Mouse (Mus musculus) kidney, adult 11 months (tissue): ENCODE data around the gene Cd46.

ENCODE experiments used
- DNase-seq: peaks from one replicate; pipeline ENCODE4 v3.0.0; 2022

Cd46 gene

GRCm38 (mm10) chr1:195018089-195018999 is 73.7 kb downstream of the Cd46 start:
- peak; percentile 96 for DNase-seq

- DNase-seq, result no peak
These were observed 74.4 kb downstream of the Cd46 start for GRCm38 (mm10) chr1:195017626-195018025.

GRCm38 (mm10) chr1:195016811-195017501 is 75.1 kb downstream of the Cd46 start:
- DNase-seq, result peak; percentile 85

GRCm38 (mm10) chr1:195015281-195015680 is 76.8 kb downstream of the Cd46 start:
- DNase-seq, result no peak

GRCm38 (mm10) chr1:195014201-195014885 is 77.7 kb downstream of the Cd46 start:
- DNase-seq, result no peak

GRCm38 (mm10) chr1:195012531-195012930 is 79.5 kb downstream of the Cd46 start:
- DNase-seq, result no peak

- no peak for DNase-seq
These were observed 85.8 kb downstream of the Cd46 start for GRCm38 (mm10) chr1:195006267-195006666.

- DNase-seq, result no peak
These were observed 87.9 kb downstream of the Cd46 start for GRCm38 (mm10) chr1:195004194-195004593.

- DNase-seq, result no peak
These were observed 88.7 kb downstream of the Cd46 start for GRCm38 (mm10) chr1:195003328-195003727.

GRCm38 (mm10) chr1:194998396-194998795 is 93.7 kb downstream of the Cd46 start:
- DNase-seq, result peak; percentile 72

GRCm38 (mm10) chr1:194995196-194995595 is 96.9 kb downstream of the Cd46 start:
- peak; percentile 84 for DNase-seq

- no peak for DNase-seq
These were observed 97.8 kb downstream of the Cd46 start for GRCm38 (mm10) chr1:194994262-194994661.

GRCm38 (mm10) chr1:194993409-194993988 is 98.5 kb downstream of the Cd46 start:
- DNase-seq, result no peak

GRCm38 (mm10) chr1:194992589-194993317 is 99.3 kb downstream of the Cd46 start:
- DNase-seq, result peak; percentile 48

- DNase-seq, result no peak
These were observed 100.4 kb downstream of the Cd46 start for GRCm38 (mm10) chr1:194991654-194992053.

- DNase-seq, result no peak
These were observed 101.1 kb downstream of the Cd46 start for GRCm38 (mm10) chr1:194990976-194991375.

- DNase-seq, result no peak
These were observed 103.0 kb downstream of the Cd46 start for GRCm38 (mm10) chr1:194989024-194989423.
